Mouse (Mus musculus) liver, embryonic 14.5 days (tissue): Measurements from ENCODE around the gene Pip5k1b. TPM values are rescaled to one million over a fixed set of nuclear protein-coding genes. Genes with fewer than 3 reads are reported as not detected.

Source experiments
- ATAC-seq: fragments of 200-750 bp; cut with Nextera tagmentation; 2 replicates; pipeline ENCODE4 v1.8.0; 2017; ENCODE audit warnings: moderate number of reproducible peaks, mild to moderate bottlenecking, moderate library complexity; ENCODE audit not compliant: insufficient read depth
- DNase-seq, 3 experiments: peaks; one replicate each; pipeline ENCODE4 v3.0.0-alpha.2; 2012 to 2013; ENCODE audit warnings: low read depth in 3 of 3, low spot score in 3 of 3
- H3K27ac ChIP-seq: fragments of 300-500 bp; sonication (generic); 2 replicates; pipeline ENCODE4 v1.5.1; 2014; ENCODE audit warnings: moderate library complexity, mild to moderate bottlenecking, control low read depth, inconsistent platforms
- H3K27me3 ChIP-seq: fragments of 300-500 bp; sonication (generic); 2 replicates; pipeline ENCODE4 v1.6.1; 2014; ENCODE audit warnings: mild to moderate bottlenecking, low read length, moderate library complexity; ENCODE audit not compliant: control insufficient read depth, insufficient read depth
- H3K36me3 ChIP-seq: fragments of 300-500 bp; sonication (generic); replicated peaks from 2 replicates; pipeline ENCODE4 v1.6.1; 2014; ENCODE audit warnings: low read depth; ENCODE audit not compliant: control insufficient read depth, insufficient read depth
- H3K4me1 ChIP-seq, 2 experiments: fragments of 200-500 bp in 1 of 2; fragments of 300-500 bp in 1 of 2; sonication (generic) in 1 of 2; replicated peaks; 2 replicates each; pipeline ENCODE4 v1.6.1; 2012 to 2014; ENCODE audit warnings: antibody characterized with exemption in 1 of 2, inconsistent platforms in 1 of 2, low read length in 1 of 2; ENCODE audit not compliant: control insufficient read depth in 2 of 2, insufficient read depth in 2 of 2
- H3K4me2 ChIP-seq: fragments of 300-500 bp; sonication (generic); 2 replicates; pipeline ENCODE4 v1.6.1; 2014; ENCODE audit warnings: low read depth, mild to moderate bottlenecking, control low read depth, moderate library complexity
- H3K4me3 ChIP-seq, 2 experiments: fragments of 200-500 bp in 1 of 2; fragments of 300-500 bp in 1 of 2; sonication (generic) in 1 of 2; 2 replicates each; pipeline ENCODE4 v1.5.1; 2012 to 2014; ENCODE audit warnings: low read depth in 2 of 2, low read length in 2 of 2, mild to moderate bottlenecking in 2 of 2, control low read depth in 1 of 2, inconsistent platforms in 1 of 2, moderate library complexity in 1 of 2; ENCODE audit not compliant: insufficient read depth in 1 of 2
- H3K9ac ChIP-seq: fragments of 300-500 bp; sonication (generic); replicated peaks from 2 replicates; pipeline ENCODE4 v1.6.1; 2014; ENCODE audit warnings: mild to moderate bottlenecking, control low read depth, moderate library complexity
- H3K9me3 ChIP-seq: fragments of 300-500 bp; sonication (generic); 2 replicates; pipeline ENCODE4 v1.6.1; 2016; ENCODE audit warnings: low read length, mixed read lengths; ENCODE audit not compliant: control insufficient read depth
- CTCF ChIP-seq: IDR thresholded peaks from 2 replicates; pipeline ENCODE4 v1.5.1; 2016; ENCODE audit warnings: antibody characterized with exemption, low read depth, control low read depth
- EP300 ChIP-seq: IDR thresholded peaks from 2 replicates; pipeline ENCODE4 v1.6.1; 2016; ENCODE audit warnings: antibody characterized with exemption, low read depth
- WGBS: fragments of 180-500 bp; shearing (Covaris S2); extraction: QIAGEN DNeasy Blood & Tissue Kit; methylation state at CpG from one replicate; pipeline ENCODE4 v1.1.7; 2014; ENCODE audit not compliant: insufficient replicate concordance; 5-methylcytosine and 5-hydroxymethylcytosine counted together
- polyA plus RNA-seq, 2 experiments: library from polyadenylated mRNA; depleted of rRNA in 1 of 2; stranded (reverse) in 1 of 2; unstranded in 1 of 2; fragments of >200 nt; fragmentation: Nextera tagmentation in 1 of 2; extraction: Ambion mirVana in 1 of 2; gene quantifications; 2 replicates each; pipeline versions ENCODE4 v1.2.1 to v1.2.3; 2012 to 2014

Gene Pip5k1b
- polyA plus RNA-seq, 2 experiments: 8.1 to 10.8 TPM

GRCm38 (mm10) chr19:24266046-24266830 lies 289.4 kb downstream of the Pip5k1b start:
- TF ChIP-seq EP300: no peak
- peak; percentile 5; the same call in 1 of the 2 replicates for TF ChIP-seq CTCF
- no peak; the same call in 1 of the 2 replicates for ATAC-seq
- H3K27ac ChIP-seq: peak overlapping the region; percentile 31

GRCm38 (mm10) chr19:24264991-24265390 lies 290.7 kb downstream of the Pip5k1b start:
- H3K27ac ChIP-seq: no peak overlapping the region
- DNase-seq: peak; percentile 67 to 72 (median 67)
- H3K4me2 ChIP-seq: no peak overlapping the region
- no peak overlapping the region for H3K9ac ChIP-seq
- no peaks in the 10 kb centered on the region for H3K9me3 ChIP-seq
- H3K27me3 ChIP-seq: no peaks in the 10 kb centered on the region
- ATAC-seq: peak; percentile 72
- H3K36me3 ChIP-seq: peaks cover 18% of the 10 kb centered on the region
- H3K4me3 ChIP-seq: no peak overlapping the region
- peaks cover 0 to 5% of the 10 kb centered on the region in 2 experiments; a peak in 1 of 4 replicates for H3K4me1 ChIP-seq
- TF ChIP-seq CTCF (peak; percentile 93), EP300 (no peak)
- 36% methylated on average over 7 of the region's 7 CpGs for WGBS

More at GRCm38 (mm10) chr19:24266046-24266830, 289.4 kb downstream of the Pip5k1b start:
- Histone ChIP-seq H3K4me1 (peaks cover 0 to 8% of the 10 kb centered on the region in 2 experiments; a peak in 1 of 4 replicates), H3K4me2 (no peak overlapping the region), H3K9ac (no peak overlapping the region), H3K9me3 (no peaks in the 10 kb centered on the region), H3K36me3 (peaks cover 14% of the 10 kb centered on the region), H3K27me3 (no peaks in the 10 kb centered on the region), H3K4me3 (no peak overlapping the region)
- no peak for DNase-seq
- 71% methylated on average over 7 of the region's 7 CpGs for WGBS

- Histone ChIP-seq H3K4me1 (peaks cover 0 to 5% of the 10 kb centered on the region in 2 experiments; a peak in 1 of 4 replicates), H3K36me3 (peaks cover 18% of the 10 kb centered on the region), H3K4me2 (no peak overlapping the region), H3K27ac (no peak overlapping the region), H3K9me3 (no peaks in the 10 kb centered on the region), H3K27me3 (no peaks in the 10 kb centered on the region), H3K4me3 (no peak overlapping the region), H3K9ac (no peak overlapping the region)
- TF ChIP-seq CTCF: no peak
- no peak for TF ChIP-seq EP300
- DNase-seq (no peak), ATAC-seq (no peak)
- WGBS: 88% methylated on average over 14 of the region's 14 CpGs
Measured at GRCm38 (mm10) chr19:24262736-24263135, 292.9 kb downstream of the Pip5k1b start.

GRCm38 (mm10) chr19:24259390-24260351 lies 296.0 kb downstream of the Pip5k1b start:
- no peak overlapping the region for H3K27ac ChIP-seq

More at GRCm38 (mm10) chr19:24259390-24260351, 296.0 kb downstream of the Pip5k1b start:
- WGBS: 68% methylated on average over 12 of the region's 12 CpGs
- Histone ChIP-seq H3K4me2 (no peak overlapping the region), H3K27me3 (no peaks in the 10 kb centered on the region), H3K9me3 (no peaks in the 10 kb centered on the region), H3K9ac (no peak overlapping the region), H3K4me1 (no peaks in the 10 kb centered on the region), H3K4me3 (no peak overlapping the region), H3K36me3 (peaks cover 8% of the 10 kb centered on the region)
- DNase-seq (no peak), ATAC-seq (no peak)
- TF ChIP-seq CTCF: no peak
- no peak for TF ChIP-seq EP300
